Mouse (Mus musculus) c-Kit-positive CD71-negative TER-119-negative erythroid progenitor cells, embryonic 14.5 days (primary cell): ENCODE data around the gene Pde4d.

Experiments
- DNase-seq: peaks from one replicate; pipeline ENCODE4 v3.0.0-alpha.2; 2013; ENCODE audit warnings: low read depth

Pde4d gene

GRCm38 (mm10) chr13:109238670-109239069 is 788.9 kb downstream of the Pde4d start:
- no peak for DNase-seq

- DNase-seq: peak; percentile 52
Measured at GRCm38 (mm10) chr13:109239296-109239695, 789.5 kb downstream of the Pde4d start.

GRCm38 (mm10) chr13:109242456-109243050 is 792.8 kb downstream of the Pde4d start:
- no peak for DNase-seq

GRCm38 (mm10) chr13:109243160-109243559 is 793.4 kb downstream of the Pde4d start:
- DNase-seq: no peak

GRCm38 (mm10) chr13:109247061-109247460 is 797.3 kb downstream of the Pde4d start:
- no peak for DNase-seq

- no peak for DNase-seq
Measured at GRCm38 (mm10) chr13:109249315-109249714, 799.6 kb downstream of the Pde4d start.

- no peak for DNase-seq
Measured at GRCm38 (mm10) chr13:109255634-109256033, 805.9 kb downstream of the Pde4d start.

GRCm38 (mm10) chr13:109260220-109260795 is 810.6 kb downstream of the Pde4d start:
- peak; percentile 29 for DNase-seq

GRCm38 (mm10) chr13:109260796-109261516 is 811.2 kb downstream of the Pde4d start:
- no peak for DNase-seq

- DNase-seq: peak; percentile 29
Measured at GRCm38 (mm10) chr13:109261642-109262220, 812.0 kb downstream of the Pde4d start.

GRCm38 (mm10) chr13:109262501-109262900 is 812.8 kb downstream of the Pde4d start:
- no peak for DNase-seq

- no peak for DNase-seq
Measured at GRCm38 (mm10) chr13:109263833-109264232, 814.1 kb downstream of the Pde4d start.

GRCm38 (mm10) chr13:109268253-109268652 is 818.5 kb downstream of the Pde4d start:
- DNase-seq: no peak

- no peak for DNase-seq
Measured at GRCm38 (mm10) chr13:109268659-109269322, 819.0 kb downstream of the Pde4d start.

- no peak for DNase-seq
Measured at GRCm38 (mm10) chr13:109274869-109275268, 825.1 kb downstream of the Pde4d start.

- DNase-seq: no peak
Measured at GRCm38 (mm10) chr13:109277792-109278191, 828.0 kb downstream of the Pde4d start.

- DNase-seq: no peak
Measured at GRCm38 (mm10) chr13:109278504-109278912, 828.8 kb downstream of the Pde4d start.

GRCm38 (mm10) chr13:109279211-109279610 is 829.5 kb downstream of the Pde4d start:
- no peak for DNase-seq

- no peak for DNase-seq
Measured at GRCm38 (mm10) chr13:109280433-109280832, 830.7 kb downstream of the Pde4d start.

GRCm38 (mm10) chr13:109287465-109287864 is 837.7 kb downstream of the Pde4d start:
- DNase-seq: no peak

GRCm38 (mm10) chr13:109290922-109291321 is 841.2 kb downstream of the Pde4d start:
- DNase-seq: no peak

- DNase-seq: no peak
Measured at GRCm38 (mm10) chr13:109293011-109293410, 843.3 kb downstream of the Pde4d start.
